Mouse (Mus musculus) forebrain, embryonic 15.5 days (tissue): ENCODE data around the gene Gsdma3. TPM values are rescaled to one million over a fixed set of nuclear protein-coding genes. Genes with fewer than 3 reads are reported as not detected.

Source experiments
- ATAC-seq: fragments of 200-750 bp; cut with Nextera tagmentation; replicated peaks from 2 replicates; pipeline ENCODE4 v1.8.0; 2017; ENCODE audit warnings: mild to moderate bottlenecking, moderate TSS enrichment, moderate library complexity
- H3K27ac ChIP-seq: fragments of 300-500 bp; sonication (generic); replicated peaks from 2 replicates; pipeline ENCODE4 v1.5.1; 2015; ENCODE audit warnings: mild to moderate bottlenecking, inconsistent platforms
- H3K27me3 ChIP-seq: fragments of 300-500 bp; sonication (generic); 2 replicates; pipeline ENCODE4 v1.6.1; 2015; ENCODE audit warnings: inconsistent platforms
- H3K36me3 ChIP-seq: fragments of 300-500 bp; sonication (generic); 2 replicates; pipeline ENCODE4 v1.6.1; 2015; ENCODE audit warnings: mild to moderate bottlenecking, inconsistent platforms
- H3K4me1 ChIP-seq: fragments of 300-500 bp; sonication (generic); 2 replicates; pipeline ENCODE4 v1.6.1; 2015; ENCODE audit warnings: inconsistent platforms
- H3K4me2 ChIP-seq: fragments of 300-500 bp; sonication (generic); replicated peaks from 2 replicates; pipeline ENCODE4 v1.6.1; 2015; ENCODE audit warnings: mild to moderate bottlenecking, inconsistent platforms
- H3K4me3 ChIP-seq: fragments of 300-500 bp; sonication (generic); 2 replicates; pipeline ENCODE4 v1.5.1; 2015; ENCODE audit warnings: mild to moderate bottlenecking, inconsistent platforms
- H3K9ac ChIP-seq: fragments of 300-500 bp; sonication (generic); replicated peaks from 2 replicates; pipeline ENCODE4 v1.6.1; 2015; ENCODE audit warnings: mild to moderate bottlenecking, inconsistent platforms
- H3K9me3 ChIP-seq: fragments of 300-500 bp; sonication (generic); 2 replicates; pipeline ENCODE4 v1.6.1; 2016; ENCODE audit warnings: inconsistent platforms
- WGBS: fragments of 180-500 bp; shearing (Covaris S2); methylation state at CpG from one replicate; pipeline ENCODE4 v1.1.7; 2015; ENCODE audit warnings: mixed read lengths; 5-methylcytosine and 5-hydroxymethylcytosine counted together
- polyA plus RNA-seq: library from polyadenylated mRNA; unstranded; fragments of >200 nt; fragmentation: Nextera tagmentation; extraction: Ambion mirVana; gene quantifications from 2 replicates; pipeline ENCODE4 v1.2.1, GENCODE M21; 2015

Gsdma3 gene
- not detected in 2 replicates for polyA plus RNA-seq

- Histone ChIP-seq H3K9ac (no peak within 1 kb of the TSS), H3K36me3 (no peaks in the 10 kb centered on the region), H3K4me2 (no peak within 1 kb of the TSS), H3K4me3 (no peak within 1 kb of the TSS), H3K9me3 (no peaks in the 10 kb centered on the region), H3K27ac (no peak within 1 kb of the TSS), H3K27me3 (no peaks in the 10 kb centered on the region), H3K4me1 (no peaks in the 10 kb centered on the region)
- 89% methylated on average over 10 of the region's 10 CpGs for WGBS
- ATAC-seq, result no peak
Measured at GRCm38 (mm10) chr11:98625611-98626410, at the start of gene Gsdma3, which contains the start of gene Gm12355. Gene Gsdma3 (plus strand): TSS chr11:98626360. Gene Gm12355 (minus strand): TSS chr11:98625661.

GRCm38 (mm10) chr11:98577776-98578175, 48.4 kb upstream of the Gsdma3 start:
- ATAC-seq, result no peak
- Histone ChIP-seq H3K27me3 (no peaks in the 10 kb centered on the region), H3K27ac (no peak overlapping the region), H3K4me3 (no peak overlapping the region), H3K4me1 (no peaks in the 10 kb centered on the region), H3K9me3 (no peaks in the 10 kb centered on the region), H3K4me2 (no peak overlapping the region), H3K36me3 (peaks cover 17% of the 10 kb centered on the region), H3K9ac (no peak overlapping the region)
- WGBS, result 80% methylated on average over 5 of the region's 5 CpGs

GRCm38 (mm10) chr11:98580301-98581121, 45.6 kb upstream of the Gsdma3 start:
- Histone ChIP-seq H3K4me3 (no peak overlapping the region), H3K4me2 (no peak overlapping the region), H3K36me3 (peaks cover 25% of the 10 kb centered on the region), H3K9me3 (no peaks in the 10 kb centered on the region), H3K9ac (no peak overlapping the region), H3K27ac (no peak overlapping the region), H3K4me1 (peaks cover 12% of the 10 kb centered on the region), H3K27me3 (no peaks in the 10 kb centered on the region)
- WGBS, result 64% methylated on average over 16 of the region's 16 CpGs
- no peak for ATAC-seq

GRCm38 (mm10) chr11:98581286-98582029, 44.7 kb upstream of the Gsdma3 start:
- Histone ChIP-seq H3K4me1 (peaks cover 22% of the 10 kb centered on the region), H3K36me3 (peaks cover 25% of the 10 kb centered on the region), H3K27me3 (no peaks in the 10 kb centered on the region), H3K27ac (no peak overlapping the region), H3K4me3 (no peak overlapping the region), H3K9ac (no peak overlapping the region), H3K9me3 (no peaks in the 10 kb centered on the region), H3K4me2 (no peak overlapping the region)
- no peak for ATAC-seq
- WGBS, result 66% methylated on average over 17 of the region's 17 CpGs

- no peak for ATAC-seq
- no peak overlapping the region for H3K4me3 ChIP-seq
- H3K27me3 ChIP-seq, result no peaks in the 10 kb centered on the region
- H3K36me3 ChIP-seq, result peaks cover 25% of the 10 kb centered on the region
- 85% methylated on average over 8 of the region's 8 CpGs for WGBS
- no peak overlapping the region for H3K27ac ChIP-seq
- H3K4me1 ChIP-seq, result peaks cover 24% of the 10 kb centered on the region
- H3K9me3 ChIP-seq, result no peaks in the 10 kb centered on the region
- H3K9ac ChIP-seq, result no peak overlapping the region
- no peak overlapping the region for H3K4me2 ChIP-seq
Measured at GRCm38 (mm10) chr11:98582030-98582388, 44.2 kb upstream of the Gsdma3 start.

GRCm38 (mm10) chr11:98582551-98583264, 43.5 kb upstream of the Gsdma3 start:
- no peaks in the 10 kb centered on the region for H3K27me3 ChIP-seq
- no peaks in the 10 kb centered on the region for H3K9me3 ChIP-seq
- H3K4me3 ChIP-seq, result no peak overlapping the region
- no peak overlapping the region for H3K27ac ChIP-seq
- H3K9ac ChIP-seq, result no peak overlapping the region
- ATAC-seq, result no peak
- 90% methylated on average over 12 of the region's 12 CpGs for WGBS
- H3K36me3 ChIP-seq, result peaks cover 25% of the 10 kb centered on the region
- H3K4me1 ChIP-seq, result peaks cover 29% of the 10 kb centered on the region
- no peak overlapping the region for H3K4me2 ChIP-seq

GRCm38 (mm10) chr11:98583265-98583552, 43.0 kb upstream of the Gsdma3 start:
- ATAC-seq, result no peak
- Histone ChIP-seq H3K9ac (no peak overlapping the region), H3K36me3 (peaks cover 25% of the 10 kb centered on the region), H3K4me1 (peaks cover 34% of the 10 kb centered on the region), H3K9me3 (no peaks in the 10 kb centered on the region), H3K4me3 (no peak overlapping the region), H3K4me2 (no peak overlapping the region), H3K27ac (no peak overlapping the region), H3K27me3 (no peaks in the 10 kb centered on the region)
- 89% methylated on average over 3 of the region's 3 CpGs for WGBS

GRCm38 (mm10) chr11:98583571-98583970, 42.6 kb upstream of the Gsdma3 start:
- Histone ChIP-seq H3K36me3 (peaks cover 25% of the 10 kb centered on the region), H3K4me2 (no peak overlapping the region), H3K27me3 (no peaks in the 10 kb centered on the region), H3K27ac (no peak overlapping the region), H3K4me3 (no peak overlapping the region), H3K9ac (no peak overlapping the region), H3K9me3 (no peaks in the 10 kb centered on the region), H3K4me1 (peaks cover 37% of the 10 kb centered on the region)
- ATAC-seq, result no peak
- WGBS, result 43% methylated on average over 3 of the region's 3 CpGs

- no peak for ATAC-seq
- peaks cover 40% of the 10 kb centered on the region for H3K4me1 ChIP-seq
- WGBS, result 87% methylated on average over 1 of the region's 1 CpGs
- no peaks in the 10 kb centered on the region for H3K9me3 ChIP-seq
- peaks cover 25% of the 10 kb centered on the region for H3K36me3 ChIP-seq
- H3K9ac ChIP-seq, result no peak overlapping the region
- no peaks in the 10 kb centered on the region for H3K27me3 ChIP-seq
- H3K4me2 ChIP-seq, result no peak overlapping the region
- no peak overlapping the region for H3K27ac ChIP-seq
- H3K4me3 ChIP-seq, result no peak overlapping the region
Measured at GRCm38 (mm10) chr11:98584146-98584545, 42.0 kb upstream of the Gsdma3 start.

GRCm38 (mm10) chr11:98584629-98585177, 41.5 kb upstream of the Gsdma3 start:
- Histone ChIP-seq H3K4me3 (no peak overlapping the region), H3K27ac (no peak overlapping the region), H3K27me3 (no peaks in the 10 kb centered on the region), H3K9me3 (no peaks in the 10 kb centered on the region), H3K4me2 (no peak overlapping the region), H3K9ac (no peak overlapping the region), H3K4me1 (peaks cover 40% of the 10 kb centered on the region), H3K36me3 (peaks cover 25% of the 10 kb centered on the region)
- ATAC-seq, result no peak
- 94% methylated on average over 6 of the region's 6 CpGs for WGBS

GRCm38 (mm10) chr11:98586087-98586891, 39.9 kb upstream of the Gsdma3 start:
- peak overlapping the region; percentile 88 for H3K4me2 ChIP-seq

More at GRCm38 (mm10) chr11:98586087-98586891, 39.9 kb upstream of the Gsdma3 start:
- Histone ChIP-seq H3K27me3 (no peaks in the 10 kb centered on the region), H3K36me3 (peaks cover 17% of the 10 kb centered on the region), H3K27ac (peak overlapping the region; percentile 85), H3K4me3 (peak overlapping the region; percentile 92), H3K9me3 (no peaks in the 10 kb centered on the region), H3K4me1 (peaks cover 40% of the 10 kb centered on the region), H3K9ac (peak overlapping the region; percentile 95)
- WGBS, result under 1% methylated on average over 22 of the region's 22 CpGs
- ATAC-seq, result peak; percentile 51
